Mouse (Mus musculus): Measurements from ENCODE around the gene Prkcd.

- TF ChIP-seq CTCF (conservative IDR thresholded peaks at IDR 0.05; ENCODE audit: insufficient read depth, insufficient read length, low read depth, low read length) (no peak), POLR2A (IDR thresholded peaks at IDR 0.05; ENCODE audit: low read depth, low read length) (no peak)
These were observed 35.9 kb downstream of the Prkcd start for GRCm38 (mm10) chr14:30590041-30590645.

Measured in kidney, adult 2 months (tissue).